Mouse (Mus musculus) forebrain, embryonic 16.5 days (tissue): ENCODE results near the gene Piezo1. TPM values are rescaled to one million over a fixed set of nuclear protein-coding genes. Genes with fewer than 3 reads are reported as not detected.
"Not testable (repeated sequence)": the region's sequence is repeated elsewhere in the genome, so short reads cannot be mapped to it uniquely, and the experiment has no call there.

Experiments
- ATAC-seq: fragments of 200-750 bp; cut with Nextera tagmentation; 2 replicates; pipeline ENCODE4 v1.8.0; 2017; ENCODE audit warnings: mild to moderate bottlenecking, moderate library complexity
- H3K27ac ChIP-seq: fragments of 300-500 bp; sonication (generic); 2 replicates; pipeline ENCODE4 v1.5.1; 2014; ENCODE audit warnings: low read length, control low read depth
- H3K27me3 ChIP-seq: fragments of 300-500 bp; sonication (generic); replicated peaks from 2 replicates; pipeline ENCODE4 v1.6.1; 2014; ENCODE audit warnings: low read length; ENCODE audit not compliant: control insufficient read depth, insufficient read depth
- H3K36me3 ChIP-seq: fragments of 300-500 bp; sonication (generic); 2 replicates; pipeline ENCODE4 v1.6.1; 2014; ENCODE audit not compliant: control insufficient read depth, insufficient read depth
- H3K4me1 ChIP-seq: fragments of 300-500 bp; sonication (generic); replicated peaks from 2 replicates; pipeline ENCODE4 v1.6.1; 2014; ENCODE audit warnings: low read length; ENCODE audit not compliant: control insufficient read depth, insufficient read depth
- H3K4me2 ChIP-seq: fragments of 300-500 bp; sonication (generic); 2 replicates; pipeline ENCODE4 v1.6.1; 2014; ENCODE audit warnings: mild to moderate bottlenecking, low read length, control low read depth
- H3K4me3 ChIP-seq: fragments of 300-500 bp; sonication (generic); replicated peaks from 2 replicates; pipeline ENCODE4 v1.5.1; 2014; ENCODE audit warnings: mild to moderate bottlenecking, low read length, control low read depth
- H3K9ac ChIP-seq: fragments of 300-500 bp; sonication (generic); replicated peaks from 2 replicates; pipeline ENCODE4 v1.6.1; 2014; ENCODE audit warnings: low read depth, low read length, control low read depth
- H3K9me3 ChIP-seq: fragments of 300-500 bp; sonication (generic); 2 replicates; pipeline ENCODE4 v1.6.1; 2016; ENCODE audit warnings: low read length; ENCODE audit not compliant: control insufficient read depth
- WGBS: fragments of 180-500 bp; shearing (Covaris S2); extraction: QIAGEN DNeasy Blood & Tissue Kit; methylation state at CpG from one replicate; pipeline ENCODE4 v1.1.7; 2014; 5-methylcytosine and 5-hydroxymethylcytosine counted together
- polyA plus RNA-seq: library from polyadenylated mRNA; unstranded; fragments of >200 nt; fragmentation: Nextera tagmentation; extraction: Ambion mirVana; gene quantifications from 2 replicates; pipeline ENCODE4 v1.2.1, GENCODE M21; 2015

Piezo1 gene
- polyA plus RNA-seq, 1 experiment from 2014 or later = 1.9 TPM

DNA sequence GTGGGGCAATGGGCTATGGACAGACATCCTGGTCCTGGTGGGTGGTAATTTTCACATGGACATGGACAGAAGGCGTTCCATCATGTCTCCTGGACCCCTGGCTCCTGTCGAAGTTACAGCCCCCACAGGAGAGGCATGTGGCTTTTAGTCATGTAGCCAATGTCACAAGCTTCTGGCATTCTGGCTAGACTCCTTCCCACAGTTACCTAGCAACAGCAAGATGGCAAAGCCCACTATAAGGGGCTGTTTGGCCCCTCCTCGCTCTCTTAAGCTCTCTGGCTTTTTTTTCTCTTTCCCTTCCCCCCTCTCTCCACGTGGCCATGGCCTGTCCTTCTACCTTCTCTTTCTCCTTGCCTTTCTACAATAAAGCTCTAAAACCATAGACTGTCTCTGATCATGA is 22.0 kb upstream of the Piezo1 start:
- not testable (repeated sequence) for H3K4me3 ChIP-seq, H3K27me3 ChIP-seq, H3K36me3 ChIP-seq, H3K4me2 ChIP-seq, H3K27ac ChIP-seq, H3K9me3 ChIP-seq, H3K9ac ChIP-seq, ATAC-seq
- peaks cover 27% of the 10 kb centered on the region for H3K4me1 ChIP-seq
- 28% methylated on average over 4 of the region's 4 CpGs for WGBS

DNA sequence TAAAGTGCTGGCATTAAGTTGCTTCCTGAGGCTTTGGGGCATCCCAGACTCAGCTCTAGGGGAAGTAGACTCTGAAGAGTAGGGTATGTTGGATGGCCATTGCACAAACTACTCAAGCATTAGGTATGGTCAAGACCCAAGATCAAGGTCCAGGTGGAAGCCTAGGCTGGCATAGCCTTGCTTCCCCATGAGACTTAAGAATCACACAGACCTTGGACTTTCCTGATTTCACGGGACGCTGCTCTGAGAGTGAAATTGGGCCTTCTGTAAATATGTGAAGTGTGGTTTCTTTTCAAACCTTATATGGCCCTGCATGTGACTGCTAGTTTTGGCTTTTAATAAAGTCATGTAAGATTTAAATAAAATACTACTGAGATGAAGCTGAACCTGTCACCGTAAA is 21.6 kb upstream of the Piezo1 start:
- Histone ChIP-seq H3K27me3 (no peaks in the 10 kb centered on the region), H3K36me3 (no peaks in the 10 kb centered on the region), H3K9me3 (no peaks in the 10 kb centered on the region), H3K4me2 (no peak overlapping the region), H3K4me3 (no peak overlapping the region), H3K27ac (no peak overlapping the region), H3K4me1 (peaks cover 27% of the 10 kb centered on the region), H3K9ac (no peak overlapping the region)
- 91% methylated on average over 3 of the region's 3 CpGs for WGBS
- ATAC-seq = no peak

DNA sequence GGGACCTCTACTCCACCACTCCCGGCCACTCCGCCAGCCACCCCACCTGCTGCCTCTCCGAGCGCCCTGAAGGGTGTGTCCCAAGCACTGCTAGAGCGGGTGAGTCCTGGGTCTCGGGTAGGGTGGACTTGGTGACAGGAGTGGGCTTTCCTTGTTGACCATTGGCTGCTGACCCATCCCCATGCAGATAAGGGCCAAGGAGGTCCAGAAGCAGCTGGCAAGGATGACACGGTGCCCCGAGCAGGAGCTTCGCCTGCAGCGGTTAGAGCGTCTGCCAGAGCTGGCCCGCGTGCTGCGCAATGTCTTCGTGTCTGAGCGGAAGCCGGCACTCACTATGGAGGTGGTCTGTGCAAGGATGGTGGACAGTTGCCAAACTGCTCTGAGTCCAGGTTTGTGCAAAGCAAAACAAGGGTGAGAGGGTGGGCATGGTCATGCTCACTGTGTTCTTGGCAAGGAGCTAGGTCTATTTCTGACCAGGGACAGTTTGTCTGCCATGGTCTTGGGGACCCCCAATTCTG is 20.7 kb upstream of the Piezo1 start:
- 93% methylated on average over 17 of the region's 17 CpGs for WGBS
- no peak overlapping the region for H3K27ac ChIP-seq
- no peaks in the 10 kb centered on the region for H3K36me3 ChIP-seq
- ATAC-seq = no peak
- H3K4me1 ChIP-seq = peaks cover 28% of the 10 kb centered on the region
- H3K27me3 ChIP-seq = no peaks in the 10 kb centered on the region
- no peak overlapping the region for H3K4me3 ChIP-seq
- H3K9me3 ChIP-seq = no peaks in the 10 kb centered on the region
- no peak overlapping the region for H3K9ac ChIP-seq
- H3K4me2 ChIP-seq = no peak overlapping the region

DNA sequence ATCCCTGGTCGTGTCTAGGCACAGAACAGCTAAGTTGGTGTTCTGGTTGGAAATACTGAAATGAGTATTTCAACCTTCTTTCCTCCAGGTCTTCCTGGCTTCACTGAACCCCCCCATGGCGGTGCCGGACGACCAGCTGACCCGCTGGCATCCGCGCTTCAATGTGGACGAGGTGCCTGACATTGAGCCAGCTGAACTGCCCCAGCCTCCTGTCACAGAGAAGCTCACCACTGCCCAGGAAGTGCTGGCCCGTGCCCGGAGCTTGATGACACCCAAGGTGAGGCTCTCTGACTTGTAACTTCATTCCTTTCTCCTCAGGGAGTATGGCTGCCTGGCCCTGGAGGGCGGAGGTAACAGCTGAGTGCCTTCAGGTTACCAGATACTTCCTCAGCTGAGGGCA is 20.0 kb upstream of the Piezo1 start:
- H3K9ac ChIP-seq = no peak overlapping the region
- no peaks in the 10 kb centered on the region for H3K9me3 ChIP-seq
- no peak for ATAC-seq
- peaks cover 33% of the 10 kb centered on the region for H3K4me1 ChIP-seq
- no peak overlapping the region for H3K4me3 ChIP-seq
- no peaks in the 10 kb centered on the region for H3K27me3 ChIP-seq
- no peak overlapping the region for H3K4me2 ChIP-seq
- 89% methylated on average over 11 of the region's 11 CpGs for WGBS
- H3K27ac ChIP-seq = no peak overlapping the region
- no peaks in the 10 kb centered on the region for H3K36me3 ChIP-seq

DNA sequence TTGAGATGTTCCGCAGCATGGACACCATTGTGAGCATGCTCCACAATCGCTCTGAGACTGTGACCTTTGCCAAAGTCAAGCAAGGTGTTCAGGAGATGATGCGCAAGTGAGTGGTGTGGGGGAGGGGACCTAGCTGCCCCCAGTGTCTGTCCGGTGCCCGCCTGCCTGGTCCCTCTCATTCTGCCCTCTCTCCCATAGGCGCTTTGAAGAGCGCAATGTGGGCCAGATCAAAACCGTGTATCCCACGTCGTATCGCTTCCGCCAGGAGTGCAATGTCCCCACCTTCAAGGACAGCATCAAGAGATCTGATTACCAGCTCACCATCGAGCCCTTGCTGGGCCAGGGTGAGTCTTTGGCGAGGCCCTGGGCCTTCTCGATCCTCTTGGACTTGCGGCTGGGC is 18.9 kb upstream of the Piezo1 start:
- H3K4me2 ChIP-seq = no peak overlapping the region
- no peak overlapping the region for H3K4me3 ChIP-seq
- no peak for ATAC-seq
- WGBS = 95% methylated on average over 16 of the region's 16 CpGs
- no peak overlapping the region for H3K9ac ChIP-seq
- no peaks in the 10 kb centered on the region for H3K36me3 ChIP-seq
- H3K4me1 ChIP-seq = peaks cover 23% of the 10 kb centered on the region
- H3K9me3 ChIP-seq = no peaks in the 10 kb centered on the region
- H3K27me3 ChIP-seq = no peaks in the 10 kb centered on the region
- H3K27ac ChIP-seq = no peak overlapping the region

DNA sequence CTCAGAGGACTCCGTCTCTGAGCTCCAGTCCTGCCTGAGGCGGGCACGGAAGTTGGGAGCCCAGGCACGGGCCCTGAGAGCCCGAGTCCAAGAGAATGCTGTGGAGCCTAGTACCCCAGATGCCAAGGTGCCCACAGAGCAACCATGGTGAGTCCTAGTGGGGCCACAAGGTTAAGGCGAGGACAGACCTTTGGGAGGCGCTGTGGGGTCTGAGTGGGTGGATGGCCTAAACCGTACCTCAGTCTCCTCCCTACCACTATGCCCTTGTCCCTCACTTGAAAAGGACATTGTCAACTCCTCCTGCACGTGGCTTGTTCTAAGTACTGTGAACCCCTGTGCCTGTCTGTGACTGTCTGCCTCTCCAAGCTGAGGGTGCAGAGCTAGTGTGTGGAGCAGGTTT is 18.2 kb upstream of the Piezo1 start:
- Histone ChIP-seq H3K27ac (no peak overlapping the region), H3K4me1 (peaks cover 22% of the 10 kb centered on the region), H3K4me2 (peak overlapping the region; percentile 72), H3K9me3 (no peaks in the 10 kb centered on the region), H3K9ac (no peak overlapping the region), H3K36me3 (no peaks in the 10 kb centered on the region), H3K4me3 (peak overlapping the region; percentile 89), H3K27me3 (no peaks in the 10 kb centered on the region)
- 53% methylated on average over 9 of the region's 9 CpGs for WGBS
- ATAC-seq = no peak

DNA sequence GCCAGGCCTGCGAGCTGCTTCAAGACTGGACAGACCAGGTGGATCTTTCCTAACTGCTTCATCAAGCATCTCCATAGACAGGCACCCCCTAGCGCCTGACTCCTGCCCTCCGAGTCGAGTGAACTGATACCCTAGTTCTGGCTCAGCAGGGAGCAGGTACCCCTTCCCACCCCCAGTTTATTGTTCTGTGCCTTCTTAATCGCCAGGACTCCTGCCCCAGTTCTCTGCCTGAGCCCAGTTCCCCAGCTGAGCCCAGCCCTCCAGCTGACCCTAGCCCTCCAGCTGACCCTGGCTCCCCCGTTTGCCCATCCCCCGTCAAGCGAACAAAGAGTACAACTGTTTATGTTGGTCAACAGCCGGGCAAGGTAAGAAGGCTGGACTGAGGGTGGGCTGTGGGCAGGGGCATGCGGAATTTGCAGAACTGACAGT is 17.8 kb upstream of the Piezo1 start:
- Histone ChIP-seq H3K9me3 (no peaks in the 10 kb centered on the region), H3K27ac (no peak overlapping the region), H3K4me1 (peaks cover 22% of the 10 kb centered on the region), H3K36me3 (no peaks in the 10 kb centered on the region), H3K4me2 (peak overlapping the region; percentile 72), H3K9ac (0 out of 2 replicates have a peak overlapping the region, but pooled peaks have one; percentile 29), H3K27me3 (no peaks in the 10 kb centered on the region), H3K4me3 (peak overlapping the region; percentile 89)
- WGBS = 10% methylated on average over 10 of the region's 10 CpGs
- no peak for ATAC-seq

DNA sequence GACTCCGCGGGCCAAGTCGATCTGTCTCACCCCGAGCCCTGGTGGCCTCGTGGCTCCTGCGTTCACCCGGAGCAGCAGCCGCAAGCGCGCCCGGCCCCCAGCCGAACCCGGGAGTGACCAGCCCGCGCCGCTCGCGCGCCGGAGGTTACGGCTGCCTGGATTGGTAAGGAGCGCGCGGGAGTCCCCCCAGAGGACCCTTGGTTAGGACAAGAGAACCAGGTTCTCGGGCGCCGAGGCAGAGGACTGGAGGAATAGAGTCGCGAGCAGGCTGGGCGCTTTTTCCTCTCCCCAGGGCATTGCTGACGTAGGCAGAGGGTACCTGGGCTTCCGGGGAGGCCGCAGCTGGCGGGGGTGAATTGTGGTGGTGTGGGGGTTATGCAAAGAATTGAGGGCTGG is 17.0 kb upstream of the Piezo1 start:
- Histone ChIP-seq H3K9ac (peak overlapping the region; percentile 69), H3K36me3 (no peaks in the 10 kb centered on the region), H3K4me3 (peak overlapping the region; percentile 89), H3K9me3 (no peaks in the 10 kb centered on the region), H3K4me1 (peaks cover 22% of the 10 kb centered on the region), H3K4me2 (peak overlapping the region; percentile 72), H3K27ac (peak overlapping the region; percentile 36; the same call in 1 of the 2 replicates), H3K27me3 (no peaks in the 10 kb centered on the region)
- WGBS = under 1% methylated on average over 34 of the region's 34 CpGs
- ATAC-seq = peak; percentile 57

DNA sequence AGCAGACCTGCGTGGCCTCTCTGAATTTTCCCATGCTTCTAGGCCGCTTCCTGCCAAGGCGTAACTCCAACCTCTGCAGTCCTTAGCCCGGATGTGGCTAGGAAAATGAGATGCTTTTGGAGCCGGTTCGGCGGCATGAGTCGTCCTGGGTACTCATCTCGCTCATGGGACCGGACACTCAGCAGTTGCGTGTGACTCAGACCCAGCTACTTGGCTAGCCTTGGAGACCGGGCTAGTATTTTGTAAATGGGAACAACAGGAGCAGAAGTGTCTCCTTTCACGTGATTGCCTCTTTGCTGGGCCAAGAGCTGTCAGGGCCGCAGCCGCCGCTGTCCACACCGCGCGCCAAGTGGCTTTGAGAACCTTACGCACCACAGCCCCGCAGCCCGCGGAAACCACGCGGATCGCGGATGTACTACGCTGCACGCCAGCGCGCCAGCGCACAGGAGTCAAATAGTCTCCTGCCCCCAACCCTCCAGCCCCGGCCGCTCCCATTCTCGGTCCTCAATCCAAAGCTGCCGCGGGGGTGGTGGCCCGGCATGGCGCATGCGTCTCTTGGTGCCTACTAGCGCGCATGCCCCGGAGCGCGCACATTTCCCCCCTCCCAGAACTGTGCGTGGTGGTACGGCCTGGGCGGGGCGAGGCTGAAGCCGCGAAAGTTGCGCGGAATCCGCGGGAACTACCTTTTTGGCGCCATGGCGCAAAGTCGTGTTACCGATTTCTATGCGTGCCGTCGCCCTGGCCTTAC is 16.4 kb upstream of the Piezo1 start, which contains the start of gene Cdt1:
TSS of gene Cdt1 (plus strand) at position 655 of the 748 bp plus-strand sequence.
- H3K4me1 ChIP-seq = peaks cover 19% of the 10 kb centered on the region
- H3K27ac ChIP-seq = peak within 1 kb of the TSS; percentile 82
- ATAC-seq = peak; percentile 98
- H3K9me3 ChIP-seq = no peaks in the 10 kb centered on the region
- H3K9ac ChIP-seq = peak within 1 kb of the TSS; percentile 75
- no peaks in the 10 kb centered on the region for H3K36me3 ChIP-seq
- peak within 1 kb of the TSS; percentile 72 for H3K4me2 ChIP-seq
- no peaks in the 10 kb centered on the region for H3K27me3 ChIP-seq
- peak within 1 kb of the TSS; percentile 89 for H3K4me3 ChIP-seq
- under 1% methylated on average over 61 of the region's 62 CpGs for WGBS
